Mouse (Mus musculus): Measurements from ENCODE around the gene Car5a. TPM values are rescaled to one million over a fixed set of nuclear protein-coding genes. Genes with fewer than 3 reads are reported as not detected.

Gene Car5a
- polyA plus RNA-seq, 1 experiment from 2014 or later, result 0.31 TPM

- 79% methylated on average over 9 of the region's 9 CpGs for WGBS
- Histone ChIP-seq H3K36me3 (replicated peaks) (peaks cover 17% of the 10 kb centered on the region), H3K4me1 (peaks cover 45% of the 10 kb centered on the region), H3K27ac (peak overlapping the region; percentile 92; the same call in 1 of the 2 replicates), H3K4me3 (replicated peaks) (no peak overlapping the region), H3K9me3 (no peaks in the 10 kb centered on the region), H3K4me2 (no peak overlapping the region), H3K9ac (peak overlapping the region; percentile 42; the same call in 1 of the 2 replicates), H3K27me3 (no peaks in the 10 kb centered on the region)
- no peak for ATAC-seq (ENCODE audit: low FRiP score)
Measured at GRCm38 (mm10) chr8:121897205-121897604, 47.5 kb downstream of the Car5a start.

DNA sequence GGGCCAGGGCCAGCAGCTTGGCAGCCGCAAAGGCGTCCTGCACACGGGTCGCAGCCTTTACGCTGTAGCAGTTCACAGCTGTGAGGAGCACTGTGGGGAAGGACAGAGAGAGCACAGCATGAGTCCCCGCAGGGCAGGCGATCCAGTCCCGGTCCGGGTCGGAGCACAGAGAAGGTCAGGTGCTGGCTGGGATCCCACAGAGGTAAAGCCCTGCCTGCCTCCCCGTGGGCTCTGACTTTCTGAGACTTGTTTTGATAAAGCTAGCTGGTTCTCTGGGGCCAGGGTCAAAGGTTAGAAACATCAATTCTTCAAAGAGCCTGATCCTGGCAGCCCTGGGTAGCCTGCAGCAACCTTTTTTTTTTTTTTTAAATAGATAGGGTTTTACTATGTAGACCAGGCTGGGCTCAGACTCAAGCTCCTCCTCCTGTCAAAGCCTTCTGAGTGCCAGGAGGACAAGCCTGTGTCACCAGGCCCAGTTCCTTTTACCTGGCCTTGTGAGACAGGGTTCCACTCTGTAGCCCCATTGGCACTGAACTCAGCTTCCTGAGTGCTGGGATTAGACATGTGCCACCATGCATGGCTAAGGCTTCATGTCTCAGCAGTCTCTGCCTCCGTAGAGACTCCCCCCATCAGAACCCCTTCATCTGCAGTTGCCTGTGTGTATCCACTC is 48.1 kb downstream of the Car5a start:
- H3K4me3 ChIP-seq (replicated peaks), result no peak overlapping the region
- peaks cover 17% of the 10 kb centered on the region for H3K36me3 ChIP-seq (replicated peaks)
- no peaks in the 10 kb centered on the region for H3K9me3 ChIP-seq
- 35% methylated on average over 12 of the region's 12 CpGs for WGBS
- no peak for ATAC-seq (ENCODE audit: low FRiP score)
- peaks cover 40% of the 10 kb centered on the region for H3K4me1 ChIP-seq
- no peak overlapping the region for H3K27ac ChIP-seq
- no peaks in the 10 kb centered on the region for H3K27me3 ChIP-seq
- no peak overlapping the region for H3K9ac ChIP-seq
- no peak overlapping the region for H3K4me2 ChIP-seq

DNA sequence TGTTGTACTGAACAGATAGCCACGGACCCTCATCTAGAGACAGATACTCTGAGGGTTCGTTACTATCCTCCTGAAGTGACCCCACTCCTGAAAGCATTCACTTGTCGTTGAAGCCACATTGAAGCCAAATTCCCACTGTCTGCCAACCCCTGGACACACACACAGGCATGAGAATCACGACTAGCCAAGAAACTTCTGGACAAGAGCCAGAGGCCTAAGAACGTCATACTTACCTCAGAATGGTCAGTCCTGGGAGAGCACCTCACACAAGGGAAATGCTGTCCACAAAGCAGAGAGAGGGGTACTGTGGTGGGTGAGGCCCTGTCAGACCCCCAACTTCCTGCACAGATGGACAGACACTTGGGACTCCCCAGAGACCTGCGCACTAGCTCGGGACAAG is 48.8 kb downstream of the Car5a start:
- Histone ChIP-seq H3K4me2 (no peak overlapping the region), H3K27ac (no peak overlapping the region), H3K36me3 (replicated peaks) (peaks cover 17% of the 10 kb centered on the region), H3K27me3 (no peaks in the 10 kb centered on the region), H3K4me1 (peaks cover 37% of the 10 kb centered on the region), H3K4me3 (replicated peaks) (no peak overlapping the region), H3K9ac (no peak overlapping the region), H3K9me3 (no peaks in the 10 kb centered on the region)
- WGBS, result 86% methylated on average over 7 of the region's 7 CpGs
- ATAC-seq (ENCODE audit: low FRiP score), result no peak

GRCm38 (mm10) chr8:121892875-121893274 is 51.8 kb downstream of the Car5a start:
- H3K4me3 ChIP-seq (replicated peaks), result no peak overlapping the region
- WGBS, result 90% methylated on average over 5 of the region's 5 CpGs
- peaks cover 19% of the 10 kb centered on the region for H3K4me1 ChIP-seq
- no peak overlapping the region for H3K4me2 ChIP-seq
- no peak overlapping the region for H3K9ac ChIP-seq
- ATAC-seq (ENCODE audit: low FRiP score), result no peak
- H3K27ac ChIP-seq, result no peak overlapping the region
- peaks cover 24% of the 10 kb centered on the region for H3K36me3 ChIP-seq (replicated peaks)
- H3K27me3 ChIP-seq, result no peaks in the 10 kb centered on the region
- no peaks in the 10 kb centered on the region for H3K9me3 ChIP-seq

GRCm38 (mm10) chr8:121889810-121890785 is 54.6 kb downstream of the Car5a start:
- ATAC-seq (ENCODE audit: low FRiP score), result no peak
- Histone ChIP-seq H3K4me3 (replicated peaks) (no peak overlapping the region), H3K36me3 (replicated peaks) (peaks cover 48% of the 10 kb centered on the region), H3K9ac (no peak overlapping the region), H3K27ac (no peak overlapping the region), H3K9me3 (no peaks in the 10 kb centered on the region), H3K27me3 (no peaks in the 10 kb centered on the region), H3K4me2 (no peak overlapping the region), H3K4me1 (no peaks in the 10 kb centered on the region)
- WGBS, result 83% methylated on average over 15 of the region's 15 CpGs

GRCm38 (mm10) chr8:121889317-121889716 is 55.4 kb downstream of the Car5a start:
- Histone ChIP-seq H3K4me1 (no peaks in the 10 kb centered on the region), H3K27ac (no peak overlapping the region), H3K27me3 (no peaks in the 10 kb centered on the region), H3K4me3 (replicated peaks) (no peak overlapping the region), H3K4me2 (no peak overlapping the region), H3K9me3 (no peaks in the 10 kb centered on the region), H3K9ac (no peak overlapping the region), H3K36me3 (replicated peaks) (peaks cover 48% of the 10 kb centered on the region)
- no peak for ATAC-seq (ENCODE audit: low FRiP score)
- 87% methylated on average over 1 of the region's 1 CpGs for WGBS

GRCm38 (mm10) chr8:121887547-121887946 is 57.2 kb downstream of the Car5a start:
- Histone ChIP-seq H3K4me3 (replicated peaks) (no peak overlapping the region), H3K4me1 (no peaks in the 10 kb centered on the region), H3K4me2 (no peak overlapping the region), H3K27me3 (no peaks in the 10 kb centered on the region), H3K27ac (no peak overlapping the region), H3K9ac (no peak overlapping the region), H3K36me3 (replicated peaks) (peaks cover 58% of the 10 kb centered on the region), H3K9me3 (no peaks in the 10 kb centered on the region)
- ATAC-seq (ENCODE audit: low FRiP score), result no peak
- 74% methylated on average over 1 of the region's 1 CpGs for WGBS

DNA sequence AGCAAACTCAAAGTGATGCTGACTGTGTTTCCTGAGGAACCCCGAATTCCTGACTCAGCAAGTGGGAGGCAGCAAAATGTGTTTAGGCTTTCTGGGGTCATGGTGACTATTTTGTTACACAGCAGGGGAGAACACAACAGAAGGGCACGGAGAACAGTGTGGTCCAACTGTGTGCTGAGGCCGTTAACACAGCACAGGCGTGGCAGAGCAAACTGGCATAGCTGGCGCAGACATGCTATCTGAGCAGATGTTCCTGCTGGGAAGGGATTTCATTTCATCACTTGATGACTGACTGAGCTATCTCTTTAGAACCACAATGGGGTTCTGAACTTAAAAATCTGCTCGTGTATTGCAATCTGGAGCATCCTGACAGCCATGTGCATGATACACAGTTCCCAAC is 59.3 kb downstream of the Car5a start:
- Histone ChIP-seq H3K36me3 (replicated peaks) (peaks cover 76% of the 10 kb centered on the region), H3K9ac (no peak overlapping the region), H3K9me3 (no peaks in the 10 kb centered on the region), H3K4me3 (replicated peaks) (no peak overlapping the region), H3K27ac (no peak overlapping the region), H3K4me1 (no peaks in the 10 kb centered on the region), H3K27me3 (no peaks in the 10 kb centered on the region), H3K4me2 (no peak overlapping the region)
- WGBS, result 82% methylated on average over 6 of the region's 6 CpGs
- ATAC-seq (ENCODE audit: low FRiP score), result no peak

- H3K36me3 ChIP-seq (replicated peaks), result peaks cover 76% of the 10 kb centered on the region
- H3K27me3 ChIP-seq, result no peaks in the 10 kb centered on the region
- no peak for ATAC-seq (ENCODE audit: low FRiP score)
- H3K27ac ChIP-seq, result no peak overlapping the region
- no peaks in the 10 kb centered on the region for H3K9me3 ChIP-seq
- 96% methylated on average over 9 of the region's 9 CpGs for WGBS
- H3K4me2 ChIP-seq, result no peak overlapping the region
- H3K9ac ChIP-seq, result no peak overlapping the region
- no peak overlapping the region for H3K4me3 ChIP-seq (replicated peaks)
- H3K4me1 ChIP-seq, result no peaks in the 10 kb centered on the region
Measured at GRCm38 (mm10) chr8:121885001-121885400, 59.7 kb downstream of the Car5a start.

DNA sequence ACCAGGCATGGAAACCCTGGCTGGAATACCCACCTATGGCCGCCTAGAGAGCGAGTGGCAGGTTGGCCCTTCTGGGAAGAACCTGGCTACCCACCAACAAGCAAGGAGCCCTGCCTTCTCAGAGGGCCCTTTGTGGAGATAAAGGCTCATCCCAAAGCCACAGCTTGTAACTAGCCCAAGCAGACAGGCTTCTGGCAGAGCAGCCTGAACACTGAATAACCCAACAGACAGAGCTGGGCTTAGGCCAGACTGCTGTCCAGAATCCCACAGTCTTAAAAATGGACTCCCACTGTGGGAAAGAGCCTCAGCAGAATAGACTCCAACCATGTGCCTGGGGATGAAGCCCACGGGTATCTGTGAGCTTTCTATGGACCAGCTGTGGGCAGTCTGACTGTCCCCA is 60.5 kb downstream of the Car5a start:
- Histone ChIP-seq H3K9me3 (no peaks in the 10 kb centered on the region), H3K36me3 (replicated peaks) (peaks cover 76% of the 10 kb centered on the region), H3K4me3 (replicated peaks) (no peak overlapping the region), H3K27me3 (no peaks in the 10 kb centered on the region), H3K4me1 (no peaks in the 10 kb centered on the region), H3K9ac (no peak overlapping the region), H3K4me2 (no peak overlapping the region), H3K27ac (no peak overlapping the region)
- WGBS, result 85% methylated on average over 3 of the region's 3 CpGs
- no peak for ATAC-seq (ENCODE audit: low FRiP score)

GRCm38 (mm10) chr8:121881921-121882320 is 62.8 kb downstream of the Car5a start:
- Histone ChIP-seq H3K9ac (no peak overlapping the region), H3K27me3 (no peaks in the 10 kb centered on the region), H3K4me1 (no peaks in the 10 kb centered on the region), H3K27ac (no peak overlapping the region), H3K4me3 (replicated peaks) (no peak overlapping the region), H3K4me2 (no peak overlapping the region), H3K36me3 (replicated peaks) (peaks cover 62% of the 10 kb centered on the region), H3K9me3 (no peaks in the 10 kb centered on the region)
- no peak for ATAC-seq (ENCODE audit: low FRiP score)
- 92% methylated on average over 5 of the region's 5 CpGs for WGBS

DNA sequence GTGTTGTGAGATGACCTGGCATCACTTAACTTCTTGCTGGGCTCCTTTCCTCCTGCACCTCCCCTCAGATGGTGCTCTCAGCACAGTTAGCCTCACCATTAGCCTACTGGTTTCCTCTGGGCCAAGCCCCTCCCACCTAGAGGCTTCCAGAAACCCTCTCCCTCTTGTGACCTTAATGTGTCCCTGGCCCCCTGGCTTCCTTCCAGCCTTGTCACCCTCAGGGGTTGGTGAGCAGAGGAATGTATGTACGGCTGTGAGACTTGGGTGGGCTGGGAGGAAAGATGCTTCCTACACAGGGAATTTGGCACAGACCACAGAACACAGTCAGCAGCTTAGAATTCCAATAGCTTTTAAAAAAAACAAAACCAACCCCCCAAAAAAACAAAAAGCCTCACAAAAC is 63.9 kb downstream of the Car5a start:
- no peak for ATAC-seq (ENCODE audit: low FRiP score)
- Histone ChIP-seq H3K9me3 (no peaks in the 10 kb centered on the region), H3K4me1 (no peaks in the 10 kb centered on the region), H3K4me2 (no peak overlapping the region), H3K4me3 (replicated peaks) (no peak overlapping the region), H3K36me3 (replicated peaks) (peaks cover 51% of the 10 kb centered on the region), H3K27ac (no peak overlapping the region), H3K27me3 (no peaks in the 10 kb centered on the region), H3K9ac (no peak overlapping the region)
- 73% methylated on average over 1 of the region's 1 CpGs for WGBS

All from forebrain, embryonic 12.5 days (tissue).